13 mouse cellular contexts compared by ENCODE assay signal in genomic region chr7:16906889-16907559, GRCm38 (mm10). TPM values are rescaled to one million over a fixed set of nuclear protein-coding genes. Genes with fewer than 3 reads are reported as not detected.
DNase-seq lines count a peak whose midpoint lies in the region; ATAC-seq and TF ChIP-seq lines count a peak whose summit lies in the region.
"Had no signal": no experiment of that assay in that cellular context is flagged by ENCODE, and none has a peak within 500 bp of the region (broad histone marks: within the 10 kb centered on the region; RNA-seq: fewer than 3 reads in every experiment).

No protein-coding gene starts in this region.

- H3K9me3 ChIP-seq in kidney, postnatal 0 days (replicated peaks; ENCODE audit: low read length): no peaks in the 10 kb centered on the region
- H3K9me3 ChIP-seq in kidney, embryonic 14.5 days (ENCODE audit: control insufficient read depth, low read length): no peaks in the 10 kb centered on the region
- no peaks in the 10 kb centered on the region for H3K9me3 ChIP-seq in ES-Bruce4 (replicated peaks; ENCODE audit: control insufficient read depth, insufficient read depth, low read length, poor library complexity, severe bottlenecking)
- H3K9me3 ChIP-seq in limb, embryonic 13.5 days: no peaks in the 10 kb centered on the region
- H3K9me3 ChIP-seq: liver, embryonic 15.5 days had no signal

- no peak overlapping the region for H3K27ac ChIP-seq in kidney, postnatal 0 days
- no peak overlapping the region for H3K27ac ChIP-seq in kidney, embryonic 14.5 days (ENCODE audit: low read depth, low read length)
- H3K27ac ChIP-seq in ES-Bruce4 (ENCODE audit: insufficient read depth, low read length): no peak overlapping the region
- no peak overlapping the region for H3K27ac ChIP-seq in limb, embryonic 13.5 days
- H3K27ac ChIP-seq: liver, embryonic 15.5 days had no signal

- peaks cover 17% of the 10 kb centered on the region for H3K4me1 ChIP-seq in kidney, postnatal 0 days (replicated peaks; ENCODE audit: insufficient read depth, low read length)
- H3K4me1 ChIP-seq in kidney, embryonic 14.5 days (ENCODE audit: control insufficient read depth, insufficient read depth, low read length): peaks cover 44% of the 10 kb centered on the region
- peaks cover 6% of the 10 kb centered on the region for H3K4me1 ChIP-seq in ES-Bruce4 (ENCODE audit: control insufficient read depth, insufficient read depth, low read length)
- H3K4me1 ChIP-seq in limb, embryonic 13.5 days: peaks cover 46% of the 10 kb centered on the region

- no peaks in the 10 kb centered on the region; the same call in 1 of the 2 replicates for H3K27me3 ChIP-seq in kidney, postnatal 0 days (ENCODE audit: insufficient read depth, low read length)
- H3K27me3 ChIP-seq in kidney, embryonic 14.5 days (ENCODE audit: control insufficient read depth, insufficient read depth, low read length): no peaks in the 10 kb centered on the region
- no peaks in the 10 kb centered on the region for H3K27me3 ChIP-seq in ES-Bruce4 (ENCODE audit: control insufficient read depth, insufficient read depth, low read length, poor library complexity, severe bottlenecking)
- H3K27me3 ChIP-seq in limb, embryonic 13.5 days: no peaks in the 10 kb centered on the region

- TF ChIP-seq EP300 in ES-Bruce4 (IDR thresholded peaks at IDR 0.05; ENCODE audit: insufficient read depth, low read depth, low read length): no peak

- ATAC-seq in kidney, postnatal 0 days (replicated peaks; ENCODE audit: low FRiP score, low read depth): no peak
- no peak for ATAC-seq in kidney, embryonic 14.5 days (ENCODE audit: low FRiP score, low TSS enrichment)
- ATAC-seq in limb, embryonic 13.5 days (ENCODE audit: low FRiP score, low read depth): no peak
- no peak for ATAC-seq in activated CD4-positive, CD25-positive, alpha-beta regulatory T cell, adult 4 months
- ATAC-seq: forebrain, embryonic 16.5 days had no signal

- H3K9ac ChIP-seq in kidney, postnatal 0 days (ENCODE audit: low read depth, low read length): no peak overlapping the region
- no peak overlapping the region for H3K9ac ChIP-seq in kidney, embryonic 14.5 days (ENCODE audit: low read depth, low read length)
- H3K9ac ChIP-seq in ES-Bruce4 (ENCODE audit: low read depth, poor library complexity, severe bottlenecking): 0 out of 2 replicates have a peak overlapping the region, but pooled peaks have one; percentile 5
- H3K9ac ChIP-seq in limb, embryonic 13.5 days: no peak overlapping the region
- H3K9ac ChIP-seq: liver, embryonic 15.5 days had no signal

- intact Hi-C loops in heart, postnatal 10 days (cut with DNase I): no loop called here

- no peak overlapping the region for H3K4me3 ChIP-seq in kidney, postnatal 0 days (replicated peaks; ENCODE audit: low read depth, low read length)
- no peak overlapping the region for H3K4me3 ChIP-seq in kidney, embryonic 14.5 days (ENCODE audit: low read length)
- H3K4me3 ChIP-seq in ES-Bruce4 (ENCODE audit: low read depth, low read length): peak overlapping the region; percentile 44
- no peak overlapping the region for H3K4me3 ChIP-seq in limb, embryonic 13.5 days
- H3K4me3 ChIP-seq: liver, embryonic 15.5 days had no signal

- H3K4me2 ChIP-seq in kidney, postnatal 0 days (ENCODE audit: low read length): 0 out of 2 replicates have a peak overlapping the region, but pooled peaks have one; percentile 10
- H3K4me2 ChIP-seq in kidney, embryonic 14.5 days (replicated peaks; ENCODE audit: low read depth, low read length): no peak overlapping the region
- peak overlapping the region; percentile 28 for H3K4me2 ChIP-seq in limb, embryonic 13.5 days (replicated peaks)

- TF ChIP-seq CTCF in kidney, postnatal 0 days (IDR thresholded peaks at IDR 0.05; ENCODE audit: low read depth): no peak
- no peak for TF ChIP-seq CTCF in ES-Bruce4 (IDR thresholded peaks at IDR 0.05; ENCODE audit: low read depth, low read length)

- H3K36me3 ChIP-seq in kidney, postnatal 0 days (ENCODE audit: insufficient read depth, low read length): no peaks in the 10 kb centered on the region
- no peaks in the 10 kb centered on the region for H3K36me3 ChIP-seq in kidney, embryonic 14.5 days (ENCODE audit: control insufficient read depth, insufficient read depth, low read length)
- no peaks in the 10 kb centered on the region for H3K36me3 ChIP-seq in ES-Bruce4 (ENCODE audit: control insufficient read depth, insufficient read depth, low read length, poor library complexity, severe bottlenecking)
- no peaks in the 10 kb centered on the region for H3K36me3 ChIP-seq in limb, embryonic 13.5 days
- H3K36me3 ChIP-seq: liver, embryonic 15.5 days had no signal

- TF ChIP-seq POLR2A in ES-Bruce4 (IDR thresholded peaks at IDR 0.05; ENCODE audit: insufficient read depth, low read length): no peak

- DNase-seq in heart, adult 11 months: peak; percentile 95
- DNase-seq in heart, postnatal 10 days: no peak
- no peak for DNase-seq in kidney, postnatal 0 days (ENCODE audit: low spot score)
- no peak for DNase-seq in right cerebral cortex, postnatal 10 days (ENCODE audit: low spot score in 2 of 2)
- DNase-seq: cerebellum, postnatal 10 days; layer of hippocampus, postnatal 36 days; midbrain, embryonic 14.5 days had no signal

- 94% methylated on average over 41 of the region's 41 CpGs for WGBS in kidney, postnatal 0 days
- 91% methylated on average over 41 of the region's 41 CpGs for WGBS in kidney, embryonic 14.5 days
- WGBS in limb, embryonic 13.5 days: 90% methylated on average over 41 of the region's 41 CpGs

RNA-seq across cellular contexts. Expression of gene Ptgir, which starts 0.7 kb away (rescaled TPM):
- total RNA-seq in heart, postnatal 10 days (2021): 1 to 10 TPM; 2.6 to 2.8 TPM
- polyA plus RNA-seq in kidney, postnatal 0 days (2015; fragmentation: Nextera tagmentation; extraction: Ambion mirVana): 2.2 and 2.3 TPM in 2 replicates
- 0.67 and 1.4 TPM in 2 replicates for polyA plus RNA-seq in kidney, embryonic 14.5 days (2014; fragmentation: Nextera tagmentation; extraction: Ambion mirVana)
- polyA plus RNA-seq in ES-Bruce4 (2011; ENCODE audit: insufficient read depth, insufficient read length, low read depth, missing spikeins): not detected in 2 replicates
- polyA plus RNA-seq in limb, embryonic 13.5 days (2015; fragmentation: Nextera tagmentation; extraction: Ambion mirVana): 2.0 TPM in 2 replicates
- 10 to 100 TPM; 11.8 to 13.2 TPM for polyA plus RNA-seq in activated CD4-positive, CD25-positive, alpha-beta regulatory T cell, adult 4 months (2017; shearing (Covaris generic))
- total RNA-seq: layer of hippocampus, postnatal 36 days had no signal

RNA-seq across cellular contexts. Expression of gene Gng8, which starts 15.4 kb away (rescaled TPM):
- total RNA-seq in heart, postnatal 10 days (2021): 1 to 10 TPM in 1 of 2 experiments, under 1 TPM in 1; 0.82 to 1.4 TPM
- polyA plus RNA-seq in kidney, postnatal 0 days (2015; fragmentation: Nextera tagmentation; extraction: Ambion mirVana): 7.3 and 8.9 TPM in 2 replicates
- 7.5 TPM in 2 replicates for polyA plus RNA-seq in kidney, embryonic 14.5 days (2014; fragmentation: Nextera tagmentation; extraction: Ambion mirVana)
- 4.5 and 4.6 TPM in 2 replicates for polyA plus RNA-seq in ES-Bruce4 (2011; ENCODE audit: insufficient read depth, insufficient read length, low read depth, missing spikeins)
- polyA plus RNA-seq in limb, embryonic 13.5 days (2015; fragmentation: Nextera tagmentation; extraction: Ambion mirVana): 15.4 and 16.0 TPM in 2 replicates
- not detected for polyA plus RNA-seq in activated CD4-positive, CD25-positive, alpha-beta regulatory T cell, adult 4 months (2017; shearing (Covaris generic))

RNA-seq across cellular contexts. Expression of gene Calm3, which starts 16.9 kb away (rescaled TPM):
- 100 to 1,000 TPM; 252 to 262 TPM for total RNA-seq in heart, postnatal 10 days (2021)
- polyA plus RNA-seq in kidney, postnatal 0 days (2015; fragmentation: Nextera tagmentation; extraction: Ambion mirVana): 134 and 136 TPM in 2 replicates
- 156 and 198 TPM in 2 replicates for polyA plus RNA-seq in kidney, embryonic 14.5 days (2014; fragmentation: Nextera tagmentation; extraction: Ambion mirVana)
- 358 and 368 TPM in 2 replicates for polyA plus RNA-seq in ES-Bruce4 (2011; ENCODE audit: insufficient read depth, insufficient read length, low read depth, missing spikeins)
- 103 and 115 TPM in 2 replicates for polyA plus RNA-seq in limb, embryonic 13.5 days (2015; fragmentation: Nextera tagmentation; extraction: Ambion mirVana)
- 100 to 1,000 TPM; 106 to 159 TPM for polyA plus RNA-seq in activated CD4-positive, CD25-positive, alpha-beta regulatory T cell, adult 4 months (2017; shearing (Covaris generic))

RNA-seq across cellular contexts. Expression of gene Dact3, which starts 31.9 kb away (rescaled TPM):
- 10 to 100 TPM; 28.2 to 32.7 TPM for total RNA-seq in heart, postnatal 10 days (2021)
- 3.7 and 4.3 TPM in 2 replicates for polyA plus RNA-seq in kidney, postnatal 0 days (2015; fragmentation: Nextera tagmentation; extraction: Ambion mirVana)
- 5.1 and 6.4 TPM in 2 replicates for polyA plus RNA-seq in kidney, embryonic 14.5 days (2014; fragmentation: Nextera tagmentation; extraction: Ambion mirVana)
- 19.2 and 20.8 TPM in 2 replicates for polyA plus RNA-seq in ES-Bruce4 (2011; ENCODE audit: insufficient read depth, insufficient read length, low read depth, missing spikeins)
- 5.1 and 6.1 TPM in 2 replicates for polyA plus RNA-seq in limb, embryonic 13.5 days (2015; fragmentation: Nextera tagmentation; extraction: Ambion mirVana)
- polyA plus RNA-seq in activated CD4-positive, CD25-positive, alpha-beta regulatory T cell, adult 4 months (2017; shearing (Covaris generic)): not detected

RNA-seq across cellular contexts. Expression of gene Pnmal2, which starts 37.5 kb away (rescaled TPM):
- 1 to 10 TPM; 5.0 to 5.2 TPM for total RNA-seq in heart, postnatal 10 days (2021)
- 7.0 and 8.1 TPM in 2 replicates for polyA plus RNA-seq in kidney, postnatal 0 days (2015; fragmentation: Nextera tagmentation; extraction: Ambion mirVana)
- 2.5 and 5.5 TPM in 2 replicates for polyA plus RNA-seq in kidney, embryonic 14.5 days (2014; fragmentation: Nextera tagmentation; extraction: Ambion mirVana)
- 1.5 and 1.6 TPM in 2 replicates for polyA plus RNA-seq in ES-Bruce4 (2011; ENCODE audit: insufficient read depth, insufficient read length, low read depth, missing spikeins)
- polyA plus RNA-seq in limb, embryonic 13.5 days (2015; fragmentation: Nextera tagmentation; extraction: Ambion mirVana): 22.7 and 23.4 TPM in 2 replicates
- polyA plus RNA-seq in activated CD4-positive, CD25-positive, alpha-beta regulatory T cell, adult 4 months (2017; shearing (Covaris generic)): not detected
